Mouse (Mus musculus): ENCODE results near the gene Atf6b.

The Atf6b gene

GRCm38 (mm10) chr17:34649106-34649864 lies 2.3 kb downstream of the Atf6b start:
- DNase-seq (ENCODE audit: low spot score), result no peak

GRCm38 (mm10) chr17:34650781-34651180 lies 3.8 kb downstream of the Atf6b start:
- DNase-seq (ENCODE audit: low spot score), result no peak

- no peak for DNase-seq (ENCODE audit: low spot score)
These were observed 4.7 kb downstream of the Atf6b start for GRCm38 (mm10) chr17:34651507-34652221.

DNA sequence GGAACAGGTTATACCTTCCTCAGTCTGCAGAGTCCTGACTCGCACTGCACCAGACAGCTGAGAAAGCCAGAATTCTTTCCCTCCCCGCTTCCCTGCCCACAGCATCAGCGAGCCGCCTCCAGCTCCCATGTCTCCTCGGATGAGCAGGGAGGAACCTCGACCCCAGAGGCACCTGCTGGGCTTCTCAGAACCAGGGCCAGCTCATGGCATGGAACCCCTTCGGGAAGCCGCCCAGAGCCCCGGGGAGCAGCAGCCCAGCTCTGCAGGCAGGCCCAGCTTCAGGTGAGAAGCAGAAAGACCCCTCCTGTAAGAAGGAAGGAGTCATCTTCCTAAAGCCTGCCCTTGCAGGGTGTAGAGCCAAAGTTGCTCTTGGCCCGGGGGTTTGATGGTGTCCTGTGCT lies 5.6 kb downstream of the Atf6b start:
- DNase-seq (ENCODE audit: low spot score), result no peak

DNA sequence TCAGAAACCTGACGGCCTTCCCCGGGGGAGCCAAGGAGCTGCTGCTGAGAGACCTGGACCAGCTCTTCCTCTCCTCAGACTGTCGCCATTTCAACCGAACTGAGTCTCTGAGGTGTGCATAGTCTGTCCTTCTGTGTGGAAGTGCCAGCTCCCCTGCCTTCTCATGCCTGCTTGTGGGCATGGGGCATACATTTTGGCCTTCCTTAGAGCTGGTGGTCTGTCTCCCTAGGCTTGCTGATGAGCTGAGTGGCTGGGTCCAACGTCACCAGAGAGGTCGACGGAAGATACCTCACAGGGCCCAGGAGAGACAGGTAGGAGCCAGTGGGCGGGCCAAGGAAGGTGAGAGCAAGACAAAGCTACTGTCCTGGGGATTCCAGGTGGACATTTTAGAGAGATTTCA lies 6.0 kb downstream of the Atf6b start:
- no peak for DNase-seq (ENCODE audit: low spot score)

DNA sequence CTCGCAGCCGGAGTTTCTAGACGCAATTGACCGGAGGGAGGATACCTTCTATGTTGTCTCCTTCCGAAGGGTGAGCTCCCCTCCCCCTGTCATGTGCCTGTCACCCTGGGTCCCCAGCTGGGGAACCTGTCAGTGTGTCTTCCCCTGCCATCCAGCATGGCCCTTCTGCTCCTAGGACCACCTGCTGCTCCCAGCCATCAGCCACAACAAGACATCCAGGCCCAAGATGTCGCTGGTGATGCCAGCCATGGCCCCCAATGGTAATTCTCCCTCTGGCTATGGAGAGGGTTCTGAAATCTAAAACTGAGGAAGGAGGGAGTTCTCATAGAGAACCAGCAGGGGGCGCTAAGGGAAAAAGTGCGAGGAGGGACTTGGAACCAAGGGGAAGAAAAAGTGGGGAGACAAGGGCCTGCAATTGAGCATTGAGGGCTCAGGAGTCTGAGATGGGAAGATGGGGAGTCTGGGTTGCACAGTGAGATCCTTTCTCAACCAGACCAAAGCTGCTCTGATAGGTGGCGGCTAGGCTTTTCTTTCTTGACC lies 6.9 kb downstream of the Atf6b start:
- DNase-seq (ENCODE audit: low spot score), result no peak

GRCm38 (mm10) chr17:34654392-34654791 lies 7.4 kb downstream of the Atf6b start:
- no peak for DNase-seq (ENCODE audit: low spot score)

GRCm38 (mm10) chr17:34655160-34655559 lies 8.2 kb downstream of the Atf6b start:
- DNase-seq (ENCODE audit: low spot score), result no peak

GRCm38 (mm10) chr17:34655581-34655991 lies 8.6 kb downstream of the Atf6b start:
- no peak for DNase-seq (ENCODE audit: low spot score)

DNA sequence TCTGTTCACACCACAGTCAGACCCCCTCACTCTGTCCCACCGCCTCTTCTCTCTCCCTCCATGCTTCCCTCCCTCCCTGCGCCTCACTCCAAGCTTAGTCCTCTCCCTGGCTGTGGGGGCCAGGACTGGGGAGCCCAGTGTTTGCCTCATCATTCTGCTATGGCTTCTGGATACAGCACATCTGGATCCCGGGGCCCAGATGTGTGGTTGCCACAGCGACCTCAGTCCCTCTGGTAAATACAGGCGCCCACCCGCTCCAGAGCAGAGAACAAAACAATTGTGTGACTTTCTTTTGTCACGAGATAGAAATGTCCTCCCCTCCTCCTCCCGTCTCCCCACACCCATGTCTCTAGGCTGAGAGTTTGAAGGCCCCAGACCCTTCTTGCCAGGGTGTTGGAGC lies 9.7 kb downstream of the Atf6b start:
- DNase-seq (ENCODE audit: low spot score), result no peak

- DNase-seq (ENCODE audit: low spot score), result no peak
These were observed 10.3 kb downstream of the Atf6b start for GRCm38 (mm10) chr17:34657271-34657670.

DNA sequence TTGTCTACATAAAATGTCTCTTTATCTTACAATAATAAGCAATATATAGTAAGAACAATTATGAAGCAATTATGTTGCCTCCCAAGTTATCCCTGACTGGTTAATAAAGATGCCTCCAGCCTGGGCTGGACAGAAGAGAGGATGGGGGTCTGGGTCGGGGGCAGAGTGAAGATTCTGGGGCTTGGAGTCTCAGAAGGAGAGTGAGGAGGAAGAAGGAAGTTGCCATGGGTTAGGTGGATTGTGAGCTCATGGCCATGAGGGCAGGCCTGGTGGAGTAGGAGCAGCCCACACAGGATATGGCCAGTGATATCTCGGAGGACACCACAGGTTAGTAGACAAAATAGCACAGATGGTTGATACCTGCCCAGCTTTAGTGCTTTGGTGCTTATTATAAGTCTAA lies 11.2 kb downstream of the Atf6b start:
- DNase-seq (ENCODE audit: low spot score), result no peak

- no peak for DNase-seq (ENCODE audit: low spot score)
These were observed 11.6 kb downstream of the Atf6b start for GRCm38 (mm10) chr17:34658591-34658990.

- DNase-seq (ENCODE audit: low spot score), result no peak
These were observed 12.4 kb downstream of the Atf6b start for GRCm38 (mm10) chr17:34659181-34659896.

DNA sequence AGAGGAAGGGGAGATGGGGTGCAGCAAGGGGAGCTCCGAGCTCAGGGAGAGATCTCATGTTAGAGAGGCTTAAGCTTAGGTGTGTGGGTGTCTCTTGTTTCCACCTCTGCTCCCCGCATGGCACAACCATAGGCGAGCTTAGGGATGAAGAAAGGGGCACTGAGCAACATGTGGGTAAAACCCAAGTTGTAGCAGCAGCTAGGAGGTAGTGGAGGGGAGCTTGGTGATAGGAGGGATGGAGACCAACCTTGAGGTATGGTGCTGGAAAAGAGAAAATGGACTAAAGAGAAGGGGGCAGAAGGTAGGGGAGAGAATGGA lies 12.9 kb downstream of the Atf6b start:
- DNase-seq (ENCODE audit: low spot score), result no peak

DNA sequence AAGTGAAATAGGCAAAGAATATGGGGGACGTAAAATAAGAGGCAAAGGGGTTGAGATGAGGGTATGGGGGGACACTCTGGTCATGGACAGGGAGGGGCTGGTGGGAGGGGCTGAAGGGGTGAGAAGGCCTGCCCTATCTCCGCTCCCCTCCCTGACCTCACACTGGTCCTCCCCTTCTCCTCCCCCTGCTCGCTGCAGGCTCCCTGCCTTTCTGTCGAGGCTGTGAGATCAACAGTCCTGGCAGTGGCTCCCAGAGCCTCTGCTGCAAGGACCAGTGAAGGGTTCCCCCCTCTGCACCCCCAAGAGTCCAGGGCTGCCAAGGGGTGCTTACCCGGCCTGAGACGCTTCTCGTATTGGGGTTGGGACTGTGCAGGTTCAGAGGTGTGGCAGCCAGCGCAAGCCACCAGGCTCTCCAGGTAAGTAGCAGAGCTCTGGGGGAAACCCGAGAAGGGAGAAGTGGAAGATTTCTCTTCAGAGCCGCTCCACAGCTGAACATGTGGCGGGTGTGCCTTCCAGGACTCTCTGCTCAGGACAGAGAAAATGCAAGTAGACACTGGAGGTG lies 13.4 kb downstream of the Atf6b start:
- no peak for DNase-seq (ENCODE audit: low spot score)

- DNase-seq (ENCODE audit: low spot score), result no peak
These were observed 14.2 kb downstream of the Atf6b start for GRCm38 (mm10) chr17:34661121-34661591.

DNA sequence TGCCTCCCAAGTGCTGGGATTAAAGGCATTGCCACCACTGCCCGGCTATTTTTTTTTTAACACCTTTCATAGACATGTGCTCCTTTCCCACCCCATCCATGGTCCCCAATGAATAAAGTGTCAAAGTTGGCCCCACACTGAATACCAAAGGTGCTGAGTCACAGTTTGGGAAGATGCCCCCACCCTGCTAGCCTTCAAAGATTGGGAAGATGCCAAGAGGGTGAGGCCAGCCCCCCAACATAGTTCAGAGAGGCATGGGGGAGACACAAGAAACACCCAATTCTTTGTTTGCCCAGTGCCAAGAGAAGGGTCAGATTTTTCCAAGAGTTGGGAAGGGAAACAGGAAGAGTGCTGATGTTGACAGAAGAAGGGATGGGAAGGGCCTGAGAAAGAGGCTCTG lies 15.5 kb downstream of the Atf6b start:
- no peak for DNase-seq (ENCODE audit: low spot score)

DNA sequence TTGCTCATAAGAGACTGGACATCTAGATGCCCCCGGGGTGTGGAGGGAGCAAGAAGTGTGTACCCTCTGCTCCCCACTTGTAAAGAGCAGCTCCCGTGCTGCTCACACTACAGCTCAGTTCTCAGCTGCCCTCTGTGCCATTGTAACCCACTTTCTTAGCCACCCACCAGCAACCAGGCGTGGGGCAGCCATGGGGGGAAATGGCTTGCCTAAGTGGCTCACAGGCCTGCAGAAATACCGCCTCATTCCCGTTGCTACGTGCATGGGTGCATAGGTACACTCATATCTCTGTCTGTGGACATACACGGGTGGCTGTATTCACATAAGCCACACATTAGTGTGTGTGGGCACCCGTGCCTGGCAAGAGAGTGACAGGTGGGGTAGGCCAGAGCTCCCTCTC lies 16.0 kb downstream of the Atf6b start:
- DNase-seq (ENCODE audit: low spot score), result no peak

DNA sequence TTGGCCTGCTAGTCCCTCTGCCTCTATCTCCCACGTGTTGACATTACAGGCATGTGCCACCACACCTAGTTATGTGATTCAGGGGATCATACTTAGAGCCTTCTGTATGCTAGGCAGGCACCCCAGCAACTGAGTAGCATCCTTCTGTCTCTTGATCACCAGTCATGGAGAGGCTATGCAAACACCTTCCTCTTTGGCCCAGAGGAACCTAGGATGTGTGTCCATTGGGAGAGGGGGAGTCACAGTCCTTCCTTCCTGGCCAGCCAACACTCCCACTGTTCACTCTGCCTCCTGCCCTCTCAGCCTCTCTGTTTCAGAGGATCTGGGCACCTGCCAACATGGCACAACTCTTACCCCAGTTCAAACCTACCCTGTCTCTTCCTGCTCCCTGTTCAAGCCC lies 16.6 kb downstream of the Atf6b start:
- no peak for DNase-seq (ENCODE audit: low spot score)

DNA sequence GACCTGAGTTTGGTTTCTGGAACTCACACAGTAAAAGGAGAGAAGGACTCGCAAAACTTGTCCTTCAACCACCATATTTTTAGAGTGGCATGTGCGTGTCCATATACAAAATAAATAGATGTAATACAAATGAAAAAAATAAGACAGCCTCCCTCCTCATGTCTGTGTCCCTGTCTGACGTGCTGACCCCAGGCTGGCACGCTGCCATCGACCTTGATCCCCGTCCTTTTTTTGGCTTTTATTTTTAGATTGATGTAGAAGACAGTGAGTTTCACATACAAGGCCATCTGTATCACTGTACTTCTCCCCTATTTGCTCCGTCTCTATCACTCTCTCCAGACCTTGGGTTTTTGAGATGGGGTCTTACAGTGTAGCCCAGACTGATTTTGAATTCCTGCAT lies 17.5 kb downstream of the Atf6b start:
- DNase-seq (ENCODE audit: low spot score), result no peak

DNA sequence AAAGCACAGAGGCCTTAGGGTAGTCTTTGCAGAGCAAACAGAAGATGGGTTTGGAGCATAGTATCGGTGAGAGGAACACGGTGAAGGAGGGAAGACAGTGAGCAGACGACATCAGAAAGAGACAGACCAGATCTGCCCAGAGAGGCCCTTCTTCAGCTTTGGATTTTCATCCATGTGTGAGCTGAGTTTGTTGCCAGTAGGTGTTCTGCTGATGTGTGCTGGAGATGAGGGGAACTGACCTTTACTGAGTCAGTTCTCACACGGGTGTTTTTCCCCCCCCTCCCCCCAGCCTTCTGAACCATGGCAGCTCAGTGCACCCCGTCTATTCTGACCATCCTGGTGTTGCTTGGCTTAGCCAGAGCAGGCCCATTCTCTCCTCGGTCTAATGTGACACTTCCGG lies 23.3 kb downstream of the Atf6b start, which contains the start of gene Tnxb:
TSS of gene Tnxb (plus strand) at position 301 of the 400 bp plus-strand sequence.
- no peak for DNase-seq (ENCODE audit: low spot score)

Data from layer of hippocampus, adult 9-10 months (tissue).